Mouse (Mus musculus): ENCODE results near the gene Ncor2. TPM values are rescaled to one million over a fixed set of nuclear protein-coding genes. Genes with fewer than 3 reads are reported as not detected.

Ncor2 gene
- total and polyA plus RNA-seq, 3 experiments, result 5.0 to 46.8 TPM; not detected in 1

GRCm38 (mm10) chr5:125162461-125162860 is 16.6 kb downstream of the Ncor2 start:
- H3K4me1 ChIP-seq (ENCODE audit: control insufficient read depth in 1 of 2, insufficient read depth in 2 of 2, low read length in 2 of 2), result peaks cover 17 to 41% of the 10 kb centered on the region in 2 experiments
- H3K9ac ChIP-seq (ENCODE audit: control insufficient read depth, low read depth, low read length, poor library complexity, severe bottlenecking), result no peak overlapping the region

GRCm38 (mm10) chr5:125159804-125160405 is 19.1 kb downstream of the Ncor2 start:
- Histone ChIP-seq H3K27me3 (ENCODE audit: control insufficient read depth in 1 of 2, insufficient read depth in 2 of 2, low read length in 2 of 2) (no peaks in the 10 kb centered on the region), H3K27ac (ENCODE audit: control insufficient read depth, low read depth, low read length) (no peak overlapping the region), H3K79me2 (ENCODE audit: control insufficient read depth, insufficient read depth, low read length, poor library complexity) (peaks cover 27% of the 10 kb centered on the region), H3K4me1 (ENCODE audit: control insufficient read depth in 1 of 2, insufficient read depth in 2 of 2, low read length in 2 of 2) (peaks cover 23 to 35% of the 10 kb centered on the region in 2 experiments), H3K9ac (ENCODE audit: control insufficient read depth, low read depth, low read length, poor library complexity, severe bottlenecking) (no peak overlapping the region), H3K9me3 (replicated peaks; ENCODE audit: insufficient read depth, low read length) (no peaks in the 10 kb centered on the region), H3K4me3 (ENCODE audit: control insufficient read depth in 1 of 2, insufficient read depth in 1 of 2, low read depth in 2 of 2, low read length in 2 of 2) (no peak overlapping the region), H3K36me3 (ENCODE audit: control insufficient read depth in 1 of 2, insufficient read depth in 2 of 2, low read length in 2 of 2) (peaks cover 0 to 35% of the 10 kb centered on the region in 2 experiments; a peak in 2 of 4 replicates)
- TF ChIP-seq RAD21 (IDR thresholded peaks at IDR 0.05; ENCODE audit: low read depth, low read length), result no peak
- no peak for TF ChIP-seq POLR2AphosphoS5 (IDR thresholded peaks at IDR 0.05; ENCODE audit: borderline replicate concordance, low read depth, low read length)
- TF ChIP-seq TCF12 (IDR thresholded peaks at IDR 0.05; ENCODE audit: low read depth, low read length), result no peak
- TF ChIP-seq HCFC1 (IDR thresholded peaks at IDR 0.05; ENCODE audit: low read depth, low read length), result no peak
- TF ChIP-seq KAT2A (conservative IDR thresholded peaks at IDR 0.05; ENCODE audit: low read depth, low read length), result no peak
- no peak for TF ChIP-seq SMC3 (IDR thresholded peaks at IDR 0.05; ENCODE audit: low read depth, low read length)
- TF ChIP-seq POLR2A (IDR thresholded peaks at IDR 0.05; ENCODE audit: control insufficient read depth in 1 of 2, insufficient read depth in 1 of 2, low read depth in 1 of 2, low read length in 2 of 2, poor library complexity in 1 of 2), result no peak
- TF ChIP-seq SIN3A (IDR thresholded peaks at IDR 0.05; ENCODE audit: low read length), result no peak
- no peak for TF ChIP-seq CHD2 (IDR thresholded peaks at IDR 0.05; ENCODE audit: low read length)
- TF ChIP-seq MAX (IDR thresholded peaks at IDR 0.05; ENCODE audit: low read length), result no peak
- TF ChIP-seq BHLHE40 (IDR thresholded peaks at IDR 0.05; ENCODE audit: borderline replicate concordance, low read depth, low read length), result no peak
- no peak for TF ChIP-seq ELF1 (IDR thresholded peaks at IDR 0.05; ENCODE audit: low read depth, low read length)
- TF ChIP-seq ETS1 (IDR thresholded peaks at IDR 0.05; ENCODE audit: low read depth, low read length), result no peak
- no peak for TF ChIP-seq MYC (IDR thresholded peaks at IDR 0.05; ENCODE audit: low read depth, low read length)
- TF ChIP-seq GATA1 (IDR thresholded peaks at IDR 0.05; ENCODE audit: low read depth, low read length), result no peak
- no peak for TF ChIP-seq RCOR1 (IDR thresholded peaks at IDR 0.05; ENCODE audit: low read depth, low read length)
- no peak for TF ChIP-seq ZC3H11A (IDR thresholded peaks at IDR 0.05; ENCODE audit: low read depth, low read length)
- TF ChIP-seq ZKSCAN1 (IDR thresholded peaks at IDR 0.05; ENCODE audit: low read depth, low read length), result no peak
- DNase-seq (ENCODE audit: low read depth, low spot score), result no peak

More at GRCm38 (mm10) chr5:125162461-125162860, 16.6 kb downstream of the Ncor2 start:
- Histone ChIP-seq H3K79me2 (ENCODE audit: control insufficient read depth, insufficient read depth, low read length, poor library complexity) (peaks cover 25% of the 10 kb centered on the region), H3K36me3 (ENCODE audit: control insufficient read depth in 1 of 2, insufficient read depth in 2 of 2, low read length in 2 of 2) (peaks cover 0 to 40% of the 10 kb centered on the region in 2 experiments; a peak in 2 of 4 replicates), H3K9me3 (replicated peaks; ENCODE audit: insufficient read depth, low read length) (no peaks in the 10 kb centered on the region), H3K27me3 (ENCODE audit: control insufficient read depth in 1 of 2, insufficient read depth in 2 of 2, low read length in 2 of 2) (no peaks in the 10 kb centered on the region), H3K27ac (ENCODE audit: control insufficient read depth, low read depth, low read length) (no peak overlapping the region), H3K4me3 (ENCODE audit: control insufficient read depth in 1 of 2, insufficient read depth in 1 of 2, low read depth in 2 of 2, low read length in 2 of 2) (no peak overlapping the region)
- TF ChIP-seq SIN3A (IDR thresholded peaks at IDR 0.05; ENCODE audit: low read length), result no peak
- TF ChIP-seq POLR2AphosphoS2 (IDR thresholded peaks at IDR 0.05; ENCODE audit: low read length), result no peak
- TF ChIP-seq CTCF (IDR thresholded peaks at IDR 0.05 in 2 of 3, conservative IDR thresholded peaks at IDR 0.05 in 1 of 3; ENCODE audit: control insufficient read depth in 1 of 3, insufficient read depth in 1 of 3, low read depth in 2 of 3, low read length in 3 of 3, poor library complexity in 1 of 3, severe bottlenecking in 1 of 3), result no peak
- no peak for TF ChIP-seq MAFK (IDR thresholded peaks at IDR 0.05; ENCODE audit: borderline replicate concordance, low read depth, low read length)
- TF ChIP-seq ZMIZ1 (IDR thresholded peaks at IDR 0.05; ENCODE audit: low read depth, low read length), result no peak
- TF ChIP-seq NRF1 (IDR thresholded peaks at IDR 0.05; ENCODE audit: insufficient read depth, low read depth, low read length, poor library complexity, severe bottlenecking), result no peak
- no peak for TF ChIP-seq ZC3H11A (IDR thresholded peaks at IDR 0.05; ENCODE audit: low read depth, low read length)
- no peak for TF ChIP-seq MYC (IDR thresholded peaks at IDR 0.05; ENCODE audit: low read depth, low read length)
- TF ChIP-seq MYB (IDR thresholded peaks at IDR 0.05; ENCODE audit: low read depth, low read length), result no peak
- TF ChIP-seq USF2 (IDR thresholded peaks at IDR 0.05; ENCODE audit: borderline replicate concordance in 1 of 2, insufficient read depth in 1 of 2, low read depth in 1 of 2, low read length in 2 of 2), result no peak
- TF ChIP-seq TCF12 (IDR thresholded peaks at IDR 0.05; ENCODE audit: low read depth, low read length), result no peak
- no peak for TF ChIP-seq UBTF (IDR thresholded peaks at IDR 0.05; ENCODE audit: borderline replicate concordance, insufficient read depth, low read depth, low read length)
- TF ChIP-seq E2F4 (IDR thresholded peaks at IDR 0.05; ENCODE audit: borderline replicate concordance, low read depth, low read length), result no peak
- TF ChIP-seq NELFE (IDR thresholded peaks at IDR 0.05; ENCODE audit: low read depth, low read length), result no peak
- DNase-seq (ENCODE audit: low read depth, low spot score), result no peak
